Mouse (Mus musculus) limb, embryonic 10.5 days (tissue): ENCODE results near the gene Pla2g2e. TPM values are rescaled to one million over a fixed set of nuclear protein-coding genes. Genes with fewer than 3 reads are reported as not detected.

ENCODE experiments used
- polyA plus RNA-seq: library from polyadenylated mRNA; unstranded; fragments of >200 nt; fragmentation: Nextera tagmentation; extraction: Ambion mirVana; gene quantifications from 2 replicates; pipeline ENCODE4 v1.2.1, GENCODE M21; 2016

The Pla2g2e gene
- polyA plus RNA-seq, 1 experiment from 2014 or later, result not detected

Other genes starting within 250 kb of the Pla2g2e start
- gene Vwa5b1, start 242.1 kb upstream of the Pla2g2e start, polyA plus RNA-seq, result 0.14 and 0.18 TPM in 2 replicates
- gene Pla2g2c, start 153.2 kb upstream of the Pla2g2e start, polyA plus RNA-seq, result 0.64 and 0.80 TPM in 2 replicates
- gene Ubxn10, start 140.8 kb upstream of the Pla2g2e start, polyA plus RNA-seq, result 1.2 and 1.3 TPM in 2 replicates
- gene Pla2g2f, start 120.3 kb upstream of the Pla2g2e start, polyA plus RNA-seq, result 0.09 TPM in 1 of 2 replicates, not detected in the other
- gene Pla2g2d, start 102.2 kb upstream of the Pla2g2e start, polyA plus RNA-seq, result not detected in 2 replicates
- gene Pla2g5, start 14.5 kb upstream of the Pla2g2e start, polyA plus RNA-seq, result 0.15 and 0.30 TPM in 2 replicates
- not detected in 2 replicates for gene Gm13030, start 4.0 kb upstream of the Pla2g2e start, polyA plus RNA-seq
- 3.8 and 4.5 TPM in 2 replicates for gene Otud3, start 36.0 kb downstream of the Pla2g2e start, polyA plus RNA-seq
- not detected in 2 replicates for gene Rnf186, start 89.2 kb downstream of the Pla2g2e start, polyA plus RNA-seq
- 1.4 and 1.9 TPM in 2 replicates for gene Tmco4, start 94.9 kb downstream of the Pla2g2e start, polyA plus RNA-seq
- gene Htr6, start 197.6 kb downstream of the Pla2g2e start, polyA plus RNA-seq, result not detected in 2 replicates
- 12.5 and 28.7 TPM in 2 replicates for gene Nbl1, start 215.1 kb downstream of the Pla2g2e start, polyA plus RNA-seq